Mouse (Mus musculus) liver, adult 2 months (tissue): ENCODE measurements around the gene Map3k13.

ENCODE experiments used
- CTCF ChIP-seq: fragments of 200-500 bp; IDR thresholded peaks from 2 replicates; pipeline ENCODE4 v1.5.1; 2011; ENCODE audit warnings: low read depth, low read length, control low read depth
- POLR2A ChIP-seq: fragments of 200-500 bp; IDR thresholded peaks from 2 replicates; pipeline ENCODE4 v1.6.1; 2011; ENCODE audit warnings: low read length, control low read depth; ENCODE audit not compliant: insufficient read depth; ENCODE audit errors: extremely low read depth

DNA sequence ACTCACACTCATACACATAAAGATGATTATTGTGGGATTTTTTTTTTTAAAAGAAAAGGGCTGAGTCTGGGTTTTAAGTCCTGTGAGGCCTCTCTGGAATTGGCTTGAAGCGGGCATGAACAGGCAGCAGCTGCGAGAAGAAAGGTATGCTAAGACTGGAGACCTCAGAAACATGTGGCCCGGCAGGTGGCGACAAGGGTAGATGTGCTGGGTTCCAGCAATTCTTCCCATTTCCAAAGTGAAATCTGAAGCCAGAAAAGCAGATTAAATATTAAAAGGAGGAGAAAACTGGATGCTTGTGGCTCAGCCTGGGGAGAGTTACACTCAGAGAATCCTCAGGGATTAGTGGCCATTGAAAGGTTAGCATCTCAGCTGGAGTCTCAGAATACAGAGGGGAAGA lies 177.3 kb downstream of the Map3k13 start:
- TF ChIP-seq CTCF (no peak), POLR2A (no peak)
